Mouse (Mus musculus) kidney, adult 2 months (tissue): Measurements from ENCODE around the gene Cbfb.

ENCODE experiments used
- CTCF ChIP-seq: fragments of 200-500 bp; conservative IDR thresholded peaks from 2 replicates; pipeline ENCODE4 v1.5.1; 2011; ENCODE audit warnings: low read depth, mild to moderate bottlenecking, control low read depth, low read length, moderate library complexity, mixed read lengths; ENCODE audit not compliant: insufficient read depth, insufficient read length
- POLR2A ChIP-seq: fragments of 200-500 bp; IDR thresholded peaks from one replicate; pipeline ENCODE4 v1.6.1; 2011; ENCODE audit warnings: low read depth, low read length, control low read depth

DNA sequence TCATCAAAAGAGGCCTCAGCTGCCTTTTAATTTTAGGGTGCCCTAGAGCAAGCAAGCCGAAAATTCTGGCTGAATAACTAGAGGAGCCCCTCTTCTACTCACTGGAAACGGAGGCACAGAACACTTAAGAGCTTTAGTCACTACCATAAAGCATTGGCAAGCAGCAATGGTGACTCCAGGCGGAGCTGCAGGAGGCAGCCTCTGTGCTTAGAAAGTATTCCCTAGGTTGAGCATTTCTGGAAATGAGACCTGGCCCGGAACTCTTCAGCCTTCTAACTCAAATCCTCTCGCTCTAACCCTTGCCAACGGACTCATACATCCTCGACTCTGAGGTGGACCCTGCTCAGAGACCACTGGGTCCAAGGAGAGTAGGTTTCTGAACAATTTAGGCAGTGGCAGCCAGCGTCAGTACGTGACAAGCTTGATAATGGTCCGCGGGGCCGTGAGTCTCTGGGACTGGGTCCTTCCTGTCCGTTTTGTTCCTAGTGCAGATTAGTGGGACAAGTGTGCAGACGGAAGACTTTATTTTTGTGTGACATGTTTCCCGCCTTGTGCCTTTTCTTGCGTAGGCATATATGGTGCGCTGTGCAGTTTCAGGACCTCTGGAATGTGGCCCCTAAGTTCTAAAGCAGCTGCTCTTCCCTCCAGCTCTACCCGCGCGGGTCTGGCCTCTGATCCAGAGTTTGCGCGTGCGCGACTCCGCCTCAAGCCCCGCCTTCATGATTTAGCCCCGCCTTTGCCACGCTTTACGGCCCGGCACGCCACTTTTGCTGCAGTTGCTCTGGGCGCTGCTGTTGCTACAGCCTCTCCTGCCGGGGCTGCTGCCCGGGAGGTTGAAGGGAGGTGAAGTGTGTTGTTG is 54.2 kb downstream of the Cbfb start, which contains the start of gene D230025D16Rik:
- TF ChIP-seq POLR2A: peak; percentile 95
- TF ChIP-seq CTCF: no peak
